Comparison of ENCODE assay signal across 8 mouse cellular contexts in the genomic region with DNA sequence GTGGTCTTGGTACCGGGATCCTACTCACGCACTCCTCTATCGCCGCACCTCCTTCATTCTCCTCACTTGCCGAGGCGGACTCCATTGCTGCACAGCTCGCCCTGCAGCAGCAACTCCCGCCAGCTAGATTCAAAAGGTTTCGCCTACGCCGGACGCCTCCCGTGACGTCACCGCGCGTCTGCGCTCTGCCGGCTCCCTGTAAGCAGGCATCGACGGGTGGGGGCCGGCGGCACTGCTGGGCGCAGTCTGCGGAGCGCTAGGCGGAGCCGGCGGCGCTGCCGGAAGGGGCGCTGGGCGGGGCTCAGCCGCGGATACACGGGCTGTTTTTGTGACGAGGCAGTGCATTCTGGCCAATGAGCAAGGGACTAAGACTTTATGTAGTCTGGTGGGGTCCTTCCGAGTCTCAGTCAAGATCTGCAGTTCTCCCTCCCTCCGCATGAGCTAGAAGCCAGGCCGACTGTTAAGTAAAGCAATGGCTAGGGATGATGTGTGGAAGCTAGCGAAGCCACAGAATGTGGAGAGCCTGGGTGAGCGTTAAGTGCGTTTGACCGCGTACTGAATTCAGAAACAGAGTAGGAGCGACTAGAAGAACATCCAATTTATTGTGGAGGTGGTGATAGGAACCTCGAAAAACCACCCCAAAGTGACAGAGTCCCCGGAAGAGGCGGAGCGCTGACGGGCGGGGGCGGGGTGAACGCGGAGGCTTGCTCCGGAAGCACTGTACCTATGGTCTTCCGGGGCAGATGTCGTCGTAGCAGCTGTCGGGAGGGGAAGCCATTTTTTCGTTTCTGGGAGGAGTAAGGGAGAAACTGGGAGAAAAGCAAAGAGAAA. TPM values are rescaled to one million over a fixed set of nuclear protein-coding genes. Genes with fewer than 3 reads are reported as not detected.
DNase-seq lines count a peak whose midpoint lies in the region; ATAC-seq and TF ChIP-seq lines count a peak whose summit lies in the region.

TSS of gene Mastl (minus strand) at position 248 of the 831 bp plus-strand sequence.
TSS of gene Yme1l1 (plus strand) at position 593 of the 831 bp plus-strand sequence.

- ATAC-seq in forebrain, embryonic 15.5 days (replicated peaks) = peak; percentile 99
- peak; percentile 87 for ATAC-seq in neutrophil, adult 5-6 weeks (ENCODE audit: extremely low read depth, insufficient number of reproducible peaks, low FRiP score, poor library complexity, severe bottlenecking)

- DNase-seq in ES-E14 (ENCODE audit: low read depth, low spot score) = peak; percentile 91
- DNase-seq in cerebellum, adult 11-12 months = peak; percentile 97
- DNase-seq in heart, postnatal 25 days (ENCODE audit: low spot score) = peak; percentile 96
- peak; percentile 98 for DNase-seq in layer of hippocampus, adult 18-20 months (ENCODE audit: low spot score in 2 of 2)
- peak; percentile 91 for DNase-seq in lung, adult 2 months
- DNase-seq in thymus, adult 18-20 months = peak; percentile 97

- H3K27me3 ChIP-seq in forebrain, embryonic 15.5 days = no peaks in the 10 kb centered on the region

- peaks cover 3 to 5% of the 10 kb centered on the region in 2 experiments; a peak in 2 of 4 replicates for H3K4me1 ChIP-seq in ES-E14 (ENCODE audit: control insufficient read depth in 2 of 2, insufficient read depth in 2 of 2, low read length in 2 of 2, poor library complexity in 1 of 2)
- H3K4me1 ChIP-seq in forebrain, embryonic 15.5 days = peaks cover 41% of the 10 kb centered on the region
- H3K4me1 ChIP-seq in lung, adult 2 months (ENCODE audit: control insufficient read depth, insufficient read depth, low read length) = 0 out of 2 replicates have a peak, but pooled peaks cover 3% of the 10 kb centered on the region

- in situ Hi-C loops in ES-E14 (cut with MboI; ENCODE audit: low sequenced_read_pairs in 2 of 2, unreplicated experiment in 2 of 2) = no loop called here

- no peaks in the 10 kb centered on the region; the same call in 1 of the 2 replicates for H3K36me3 ChIP-seq in ES-E14 (ENCODE audit: control insufficient read depth, insufficient read depth, low read length, poor library complexity, severe bottlenecking)
- H3K36me3 ChIP-seq in forebrain, embryonic 15.5 days = no peaks in the 10 kb centered on the region

- TF ChIP-seq CTCF in lung, adult 2 months (IDR thresholded peaks at IDR 0.05; ENCODE audit: insufficient read depth, low read length) = no peak

- peak within 1 kb of the TSS; percentile 96 for H3K27ac ChIP-seq in ES-E14 (ENCODE audit: insufficient read depth, low read depth, low read length, poor library complexity, severe bottlenecking)
- H3K27ac ChIP-seq in forebrain, embryonic 15.5 days (replicated peaks) = peak within 1 kb of the TSS; percentile 97

- WGBS in forebrain, embryonic 15.5 days = under 1% methylated on average over 61 of the region's 61 CpGs
- under 1% methylated on average over 61 of the region's 61 CpGs for WGBS in lung, adult 2 months

- peak within 1 kb of the TSS; percentile 81 for H3K4me2 ChIP-seq in forebrain, embryonic 15.5 days (replicated peaks)

- intact Hi-C loops in heart, postnatal 25 days (cut with DNase I) = loop anchor here (2.0 to 5.0 kb wide), 2 partner anchors 87 to 259 kb away; partner anchors contain the start of genes Acbd5 and Pdss1

- no peaks in the 10 kb centered on the region for H3K9me3 ChIP-seq in ES-E14 (ENCODE audit: control insufficient read depth, insufficient read depth, low read depth, low read length)
- no peaks in the 10 kb centered on the region for H3K9me3 ChIP-seq in forebrain, embryonic 15.5 days

- peak; percentile 76; the same call in 1 of the 2 replicates for TF ChIP-seq POLR2A in lung, adult 2 months (IDR thresholded peaks at IDR 0.05; ENCODE audit: borderline replicate concordance, extremely low read depth, low read depth, low read length)

- peak within 1 kb of the TSS; percentile 74 to 98 for H3K4me3 ChIP-seq in ES-E14 (ENCODE audit: insufficient read depth in 1 of 2, low read depth in 1 of 2, low read length in 2 of 2, poor library complexity in 1 of 2, severe bottlenecking in 1 of 2)
- H3K4me3 ChIP-seq in forebrain, embryonic 15.5 days = peak within 1 kb of the TSS; percentile 83
- H3K4me3 ChIP-seq in lung, adult 2 months (replicated peaks; ENCODE audit: extremely low read depth, low read depth, low read length) = peak within 1 kb of the TSS; percentile 89

- peak within 1 kb of the TSS; percentile 93 for H3K9ac ChIP-seq in ES-E14 (ENCODE audit: insufficient read depth, low read depth, low read length, poor library complexity, severe bottlenecking)
- peak within 1 kb of the TSS; percentile 76 for H3K9ac ChIP-seq in forebrain, embryonic 15.5 days (replicated peaks)

TF ChIP-seq in ES-E14, 5 proteins besides CTCF, POLR2A, EP300 and RAD21:
- TF ChIP-seq CHD2 (IDR thresholded peaks at IDR 0.05; ENCODE audit: low read depth, low read length) (peak; percentile 65; the same call in 1 of the 2 replicates), MAFK (IDR thresholded peaks at IDR 0.05; ENCODE audit: insufficient read depth, low read depth, low read length) (no peak), HCFC1 (IDR thresholded peaks at IDR 0.05; ENCODE audit: borderline replicate concordance, insufficient read depth, low read length) (peak; percentile 74; the same call in 1 of the 2 replicates)

RNA-seq across cellular contexts. Expression of gene Mastl, which starts in this region (rescaled TPM):
- 30.7 and 30.9 TPM in 2 replicates for total RNA-seq in ES-E14 (2012; rRNA removed)
- 4.9 and 5.8 TPM in 2 replicates for polyA plus RNA-seq in forebrain, embryonic 15.5 days (2015; fragmentation: Nextera tagmentation; extraction: Ambion mirVana)
- total RNA-seq in heart, postnatal 25 days (2021) = under 1 TPM; 0.26 to 0.48 TPM
- under 1 TPM; 0.52 to 0.79 TPM for total RNA-seq in layer of hippocampus, adult 18-20 months (2021)
- polyA plus RNA-seq in lung, adult 2 months (2012; rRNA removed) = 0.08 and 0.17 TPM in 2 replicates
- 0.23 and 0.74 TPM in 2 replicates for total RNA-seq in neutrophil, adult 5-6 weeks (2017)

RNA-seq across cellular contexts. Expression of gene Yme1l1, which starts in this region (rescaled TPM):
- total RNA-seq in ES-E14 (2012; rRNA removed) = 158 and 160 TPM in 2 replicates
- 69.4 and 71.7 TPM in 2 replicates for polyA plus RNA-seq in forebrain, embryonic 15.5 days (2015; fragmentation: Nextera tagmentation; extraction: Ambion mirVana)
- total RNA-seq in heart, postnatal 25 days (2021) = 10 to 100 TPM; 65.4 to 74.4 TPM
- total RNA-seq in layer of hippocampus, adult 18-20 months (2021) = 10 to 100 TPM; 88.7 to 90.4 TPM
- polyA plus RNA-seq in lung, adult 2 months (2012; rRNA removed) = 3.9 and 6.2 TPM in 2 replicates
- total RNA-seq in neutrophil, adult 5-6 weeks (2017) = 161 and 166 TPM in 2 replicates

Comparison
In these comparisons a context has a peak if more than half of its experiments do, and no peak if none do; other contexts are left out.
1. Peak in every context shown above with its lines: DNase-seq, ATAC-seq, H3K4me3 ChIP-seq and H3K27ac ChIP-seq.
2. RNA of gene Mastl (total RNA-seq): 30.7 to 30.9 TPM in ES-E14; 0.52 to 0.79 TPM in layer of hippocampus, adult 18-20 months, 0.26 to 0.48 TPM in heart, postnatal 25 days and 0.23 to 0.74 TPM in neutrophil, adult 5-6 weeks; every median in the first group is over 10 times any median in the second.